Mouse (Mus musculus) neural tube, embryonic 14.5 days (tissue): ENCODE data around the gene Bri3. TPM values are rescaled to one million over a fixed set of nuclear protein-coding genes. Genes with fewer than 3 reads are reported as not detected.
"Not testable (repeated sequence)": the region's sequence is repeated elsewhere in the genome, so short reads cannot be mapped to it uniquely, and the experiment has no call there.

Experiments used
- ATAC-seq: fragments of 200-750 bp; cut with Nextera tagmentation; 2 replicates; pipeline ENCODE4 v1.8.0; 2017; ENCODE audit warnings: low read depth, mild to moderate bottlenecking, moderate TSS enrichment, moderate library complexity
- H3K27ac ChIP-seq: fragments of 300-500 bp; sonication (generic); 2 replicates; pipeline ENCODE4 v1.5.1; 2014; ENCODE audit warnings: low read depth, mild to moderate bottlenecking, control low read depth, low read length, moderate library complexity, mixed read lengths
- H3K27me3 ChIP-seq: fragments of 300-500 bp; sonication (generic); 2 replicates; pipeline ENCODE4 v1.6.1; 2014; ENCODE audit warnings: low read length; ENCODE audit not compliant: control insufficient read depth, insufficient read depth
- H3K36me3 ChIP-seq: fragments of 300-500 bp; sonication (generic); 2 replicates; pipeline ENCODE4 v1.6.1; 2014; ENCODE audit warnings: low read length, mixed read lengths; ENCODE audit not compliant: control insufficient read depth, insufficient read depth
- H3K4me1 ChIP-seq: fragments of 300-500 bp; sonication (generic); 2 replicates; pipeline ENCODE4 v1.6.1; 2014; ENCODE audit warnings: low read length; ENCODE audit not compliant: control insufficient read depth, insufficient read depth
- H3K4me2 ChIP-seq: fragments of 300-500 bp; sonication (generic); 2 replicates; pipeline ENCODE4 v1.6.1; 2014; ENCODE audit warnings: mild to moderate bottlenecking, low read depth, low read length, control low read depth
- H3K4me3 ChIP-seq: fragments of 300-500 bp; sonication (generic); 2 replicates; pipeline ENCODE4 v1.5.1; 2014; ENCODE audit warnings: low read depth, low read length, control low read depth, mixed read lengths
- H3K9ac ChIP-seq: fragments of 300-500 bp; sonication (generic); replicated peaks from 2 replicates; pipeline ENCODE4 v1.6.1; 2014; ENCODE audit warnings: low read depth, mild to moderate bottlenecking, control low read depth, low read length, mixed read lengths
- H3K9me3 ChIP-seq: fragments of 300-500 bp; sonication (generic); 2 replicates; pipeline ENCODE4 v1.6.1; 2016; ENCODE audit warnings: low read length; ENCODE audit not compliant: control insufficient read depth
- WGBS: fragments of 180-500 bp; shearing (Covaris S2); extraction: QIAGEN DNeasy Blood & Tissue Kit; methylation state at CpG from one replicate; pipeline ENCODE4 v1.1.7; 2014; 5-methylcytosine and 5-hydroxymethylcytosine counted together
- polyA plus RNA-seq: library from polyadenylated mRNA; unstranded; fragments of >200 nt; fragmentation: Nextera tagmentation; extraction: Ambion mirVana; gene quantifications from 2 replicates; pipeline ENCODE4 v1.2.1, GENCODE M21; 2014

Gene Bri3
- polyA plus RNA-seq, 1 experiment from 2014 or later = 114 TPM

DNA sequence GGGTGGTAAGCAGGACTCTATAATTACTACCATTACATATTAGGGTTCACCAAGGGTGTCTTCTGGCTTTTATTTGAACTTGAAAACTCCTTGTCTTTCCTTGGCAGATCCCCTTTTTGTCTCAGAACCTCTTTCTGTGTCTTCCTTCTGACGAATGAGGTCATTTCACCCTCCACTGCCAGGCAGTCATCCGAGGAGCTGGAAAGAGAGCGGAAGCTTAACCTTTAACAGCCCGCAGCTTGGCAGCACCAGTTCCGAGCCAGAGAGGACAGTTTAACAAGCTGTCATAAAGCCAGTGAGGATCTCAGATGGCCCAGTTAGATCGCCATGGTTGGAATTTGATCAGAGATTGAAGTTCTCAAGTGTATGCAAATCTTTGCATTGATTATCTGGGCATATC is 116.1 kb downstream of the Bri3 start:
- no peak for ATAC-seq
- H3K9me3 ChIP-seq = no peaks in the 10 kb centered on the region
- H3K27ac ChIP-seq = no peak overlapping the region
- WGBS = 40% methylated on average over 6 of the region's 6 CpGs
- H3K4me2 ChIP-seq = no peak overlapping the region
- no peaks in the 10 kb centered on the region for H3K36me3 ChIP-seq
- H3K4me1 ChIP-seq = peaks cover 8% of the 10 kb centered on the region; the same call in 1 of the 2 replicates
- no peak overlapping the region for H3K9ac ChIP-seq
- no peak overlapping the region for H3K4me3 ChIP-seq
- H3K27me3 ChIP-seq = peaks cover 23% of the 10 kb centered on the region

DNA sequence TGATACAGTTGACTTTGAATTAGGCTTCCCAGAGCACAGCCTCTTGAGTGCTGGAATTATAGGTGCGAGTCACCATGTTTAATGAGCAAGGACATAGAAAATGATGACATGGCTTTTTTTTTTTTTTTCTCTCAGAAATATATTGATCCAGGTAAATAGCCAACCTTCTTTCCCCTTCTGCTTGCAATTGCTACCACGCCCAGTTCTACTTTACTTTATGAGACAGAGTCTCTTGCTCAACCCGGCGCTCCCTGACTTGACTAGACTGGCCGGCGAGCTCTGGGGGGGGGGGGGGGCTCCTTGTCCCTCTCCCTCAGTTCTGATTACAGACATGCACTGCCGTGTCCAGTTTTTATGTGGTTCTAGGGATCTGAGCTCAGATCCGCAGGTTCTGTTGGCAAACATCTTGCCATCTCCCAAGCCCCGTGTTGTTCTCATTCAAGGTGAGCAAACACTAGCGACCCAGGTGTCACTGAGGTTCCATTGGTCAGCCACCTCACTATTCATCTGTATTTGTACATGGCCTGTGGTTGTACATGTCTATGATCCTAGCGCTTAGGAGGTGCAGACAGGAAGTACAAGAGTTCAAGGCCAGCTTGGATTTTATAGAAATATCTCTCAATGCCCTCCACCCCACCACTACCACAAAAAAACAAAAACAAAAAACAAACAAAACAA is 120.6 kb downstream of the Bri3 start:
- WGBS = 92% methylated on average over 11 of the region's 11 CpGs
- no peak for ATAC-seq
- Histone ChIP-seq H3K4me3 (no peak overlapping the region), H3K4me2 (no peak overlapping the region), H3K27me3 (no peaks in the 10 kb centered on the region), H3K9me3 (no peaks in the 10 kb centered on the region), H3K9ac (no peak overlapping the region), H3K27ac (no peak overlapping the region), H3K36me3 (no peaks in the 10 kb centered on the region), H3K4me1 (no peaks in the 10 kb centered on the region)

DNA sequence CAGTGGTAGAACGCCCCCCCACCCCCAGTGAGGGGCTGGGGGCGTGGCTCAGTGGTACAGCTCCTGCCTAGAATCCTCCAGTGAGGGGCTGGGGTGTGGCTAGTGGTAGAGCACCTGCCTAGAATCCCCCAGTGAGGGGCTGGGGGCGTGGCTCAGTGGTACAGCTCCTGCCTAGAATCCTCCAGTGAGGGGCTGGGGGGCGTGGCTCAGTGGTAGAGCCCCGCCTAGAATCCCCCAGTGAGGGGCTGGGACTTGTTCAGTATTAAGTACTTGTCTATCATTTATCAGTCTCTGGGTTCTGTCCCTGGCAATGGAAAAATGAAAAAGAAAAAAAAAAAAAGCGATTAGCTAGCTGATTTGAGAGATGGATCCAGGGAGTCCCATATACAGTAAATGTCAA is 122.3 kb downstream of the Bri3 start:
- not testable (repeated sequence) for H3K9ac ChIP-seq, H3K4me1 ChIP-seq, H3K36me3 ChIP-seq, H3K27ac ChIP-seq, H3K4me2 ChIP-seq, H3K4me3 ChIP-seq, H3K9me3 ChIP-seq, H3K27me3 ChIP-seq, ATAC-seq
- 86% methylated on average over 6 of the region's 6 CpGs for WGBS

DNA sequence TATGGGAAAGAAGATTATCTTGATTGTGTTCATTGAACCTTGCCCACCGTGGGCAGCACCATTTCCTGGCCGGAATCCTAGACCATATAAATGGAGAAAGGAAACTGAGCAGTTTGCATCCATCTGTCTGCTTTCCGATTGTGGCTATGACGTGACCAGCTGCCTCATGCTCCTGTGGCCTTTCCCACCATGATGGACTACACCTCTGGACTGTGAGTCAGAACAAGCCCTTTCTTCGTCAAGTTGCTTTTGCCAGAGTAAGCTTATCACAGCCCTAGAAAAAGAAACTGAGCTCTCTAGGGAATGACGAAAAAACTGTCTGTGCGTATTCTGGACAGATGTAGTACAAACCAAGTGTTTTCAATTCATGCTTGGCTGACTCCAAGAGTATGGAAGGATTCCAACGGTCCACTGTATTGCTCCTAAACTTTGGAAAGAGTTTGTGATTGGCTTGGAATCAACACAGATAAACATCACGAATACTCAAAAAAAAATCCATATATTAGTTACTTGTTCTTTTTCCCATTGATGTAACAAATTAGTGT is 124.5 kb downstream of the Bri3 start:
- H3K27me3 ChIP-seq = no peaks in the 10 kb centered on the region
- H3K9me3 ChIP-seq = no peaks in the 10 kb centered on the region
- 86% methylated on average over 9 of the region's 9 CpGs for WGBS
- no peak overlapping the region for H3K4me2 ChIP-seq
- ATAC-seq = no peak
- H3K27ac ChIP-seq = no peak overlapping the region
- H3K4me1 ChIP-seq = no peaks in the 10 kb centered on the region
- no peak overlapping the region for H3K4me3 ChIP-seq
- H3K36me3 ChIP-seq = no peaks in the 10 kb centered on the region
- no peak overlapping the region for H3K9ac ChIP-seq

DNA sequence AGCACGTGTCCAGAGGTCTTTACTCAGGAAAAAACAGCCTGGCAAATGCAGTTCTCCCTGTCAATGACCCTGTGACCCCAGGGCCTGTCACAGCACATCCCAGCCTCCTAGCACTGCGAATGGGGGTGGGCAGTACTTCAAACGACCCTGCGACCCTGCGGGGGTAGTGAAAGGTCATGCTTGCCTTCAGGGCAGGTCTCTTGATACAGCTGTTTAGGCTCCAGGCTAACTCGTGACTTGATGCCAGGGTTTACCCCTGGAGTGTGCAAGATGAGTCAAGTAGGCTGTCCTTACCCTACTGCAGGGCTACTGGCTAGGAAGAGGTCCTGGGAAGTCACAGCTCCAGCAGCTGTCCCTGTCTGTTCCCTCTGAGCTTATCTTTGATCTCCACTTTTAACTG is 126.7 kb downstream of the Bri3 start:
- Histone ChIP-seq H3K9me3 (no peaks in the 10 kb centered on the region), H3K36me3 (no peaks in the 10 kb centered on the region), H3K27me3 (no peaks in the 10 kb centered on the region), H3K4me2 (no peak overlapping the region), H3K9ac (no peak overlapping the region), H3K4me3 (no peak overlapping the region), H3K4me1 (no peaks in the 10 kb centered on the region), H3K27ac (no peak overlapping the region)
- 4% methylated on average over 6 of the region's 6 CpGs for WGBS
- ATAC-seq = no peak

DNA sequence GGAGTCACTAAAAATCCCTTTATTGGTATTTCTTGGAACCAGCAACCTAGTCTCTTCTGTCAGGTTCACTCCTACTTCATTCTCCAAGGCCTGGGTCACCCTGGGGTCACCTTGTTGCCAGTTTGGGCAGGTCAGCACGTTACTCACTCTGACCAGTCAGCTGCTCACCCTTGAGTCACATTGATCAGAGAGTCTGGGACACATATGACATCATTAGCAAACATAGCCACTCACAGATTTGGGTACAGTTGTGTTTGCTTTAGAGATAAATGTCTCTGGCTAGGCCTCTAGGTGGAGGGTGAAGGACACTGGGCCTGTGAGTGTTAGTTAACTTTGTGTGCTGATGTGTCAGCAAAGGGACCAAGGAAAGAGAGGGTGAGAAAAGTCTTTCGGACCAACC is 127.9 kb downstream of the Bri3 start:
- WGBS = 76% methylated on average over 2 of the region's 2 CpGs
- H3K27ac ChIP-seq = no peak overlapping the region
- ATAC-seq = no peak
- H3K9ac ChIP-seq = no peak overlapping the region
- no peaks in the 10 kb centered on the region for H3K36me3 ChIP-seq
- no peaks in the 10 kb centered on the region for H3K9me3 ChIP-seq
- H3K27me3 ChIP-seq = no peaks in the 10 kb centered on the region
- H3K4me2 ChIP-seq = no peak overlapping the region
- H3K4me3 ChIP-seq = no peak overlapping the region
- no peaks in the 10 kb centered on the region for H3K4me1 ChIP-seq

DNA sequence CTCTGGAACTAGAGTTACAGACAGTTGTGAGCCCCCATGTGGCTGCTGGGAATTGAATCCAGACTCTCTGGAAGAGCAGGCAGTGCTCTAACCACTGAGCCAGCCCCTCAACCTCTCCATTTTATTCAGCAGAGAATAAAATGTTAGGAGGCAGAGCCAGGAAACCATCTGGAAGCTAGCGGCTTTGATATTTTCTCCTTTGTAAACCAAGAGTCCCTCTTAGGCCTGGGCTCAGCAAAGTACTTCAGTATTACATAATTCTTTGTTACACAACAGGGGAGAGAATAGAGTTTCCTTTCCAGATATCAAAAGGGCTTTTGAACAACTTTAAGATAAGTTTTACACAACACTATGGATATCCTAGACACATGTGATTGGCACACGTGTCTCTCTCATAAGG is 128.6 kb downstream of the Bri3 start:
- H3K27ac ChIP-seq = no peak overlapping the region
- H3K4me3 ChIP-seq = no peak overlapping the region
- H3K9ac ChIP-seq = no peak overlapping the region
- no peaks in the 10 kb centered on the region for H3K36me3 ChIP-seq
- H3K9me3 ChIP-seq = no peaks in the 10 kb centered on the region
- no peaks in the 10 kb centered on the region for H3K4me1 ChIP-seq
- no peaks in the 10 kb centered on the region for H3K27me3 ChIP-seq
- no peak overlapping the region for H3K4me2 ChIP-seq
- 87% methylated on average over 2 of the region's 2 CpGs for WGBS
- ATAC-seq = no peak

DNA sequence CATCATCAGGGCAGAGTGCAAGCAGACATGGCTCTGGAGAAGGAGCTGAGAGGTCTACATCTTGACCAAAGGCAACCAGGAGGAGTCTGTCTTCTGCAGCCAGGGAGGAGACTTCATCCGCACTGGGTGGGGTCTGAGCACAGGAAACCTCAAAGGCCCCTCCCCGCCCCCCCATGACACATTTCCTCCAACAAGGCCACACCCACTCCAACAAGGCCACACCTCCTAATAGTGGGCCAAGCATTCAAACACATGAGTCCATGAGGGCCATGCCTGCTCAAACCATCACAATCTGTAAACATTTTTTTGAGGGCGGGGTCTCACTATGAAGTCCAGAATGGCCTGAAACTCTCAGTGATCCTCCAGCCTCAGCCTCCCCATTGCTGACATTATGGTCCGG is 135.2 kb downstream of the Bri3 start:
- H3K9me3 ChIP-seq = no peaks in the 10 kb centered on the region
- no peaks in the 10 kb centered on the region for H3K36me3 ChIP-seq
- WGBS = 86% methylated on average over 4 of the region's 4 CpGs
- no peak overlapping the region for H3K27ac ChIP-seq
- no peak overlapping the region for H3K4me2 ChIP-seq
- no peak overlapping the region for H3K9ac ChIP-seq
- no peak for ATAC-seq
- no peak overlapping the region for H3K4me3 ChIP-seq
- no peaks in the 10 kb centered on the region for H3K27me3 ChIP-seq
- H3K4me1 ChIP-seq = no peaks in the 10 kb centered on the region

DNA sequence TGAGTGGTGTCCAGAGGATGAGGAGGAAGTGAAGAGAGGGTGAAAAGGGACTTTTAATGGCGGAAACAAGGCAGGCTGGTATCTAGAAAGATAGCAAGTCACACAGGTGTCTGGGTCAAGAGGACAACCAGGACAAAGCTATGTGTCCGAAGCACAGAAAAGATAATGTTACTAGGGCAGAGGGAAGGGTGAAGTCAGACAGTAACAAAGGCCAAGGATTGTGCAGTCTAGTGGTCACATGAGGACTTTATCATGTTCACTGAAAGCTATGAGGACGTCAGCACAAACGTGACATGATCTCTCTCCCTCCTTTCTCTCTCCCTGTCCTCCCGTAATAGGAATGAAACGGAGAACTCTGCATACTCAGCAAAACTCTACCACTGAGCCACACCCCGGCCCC is 136.5 kb downstream of the Bri3 start:
- H3K36me3 ChIP-seq = no peaks in the 10 kb centered on the region
- H3K4me2 ChIP-seq = no peak overlapping the region
- ATAC-seq = no peak
- H3K27me3 ChIP-seq = no peaks in the 10 kb centered on the region
- H3K9me3 ChIP-seq = no peaks in the 10 kb centered on the region
- H3K27ac ChIP-seq = no peak overlapping the region
- H3K9ac ChIP-seq = no peak overlapping the region
- no peaks in the 10 kb centered on the region for H3K4me1 ChIP-seq
- H3K4me3 ChIP-seq = no peak overlapping the region
- 92% methylated on average over 7 of the region's 7 CpGs for WGBS
